Mouse (Mus musculus): ENCODE results near the gene Ltb. TPM values are rescaled to one million over a fixed set of nuclear protein-coding genes. Genes with fewer than 3 reads are reported as not detected.
"Not testable (repeated sequence)": the region's sequence is repeated elsewhere in the genome, so short reads cannot be mapped to it uniquely, and the experiment has no call there.

Ltb gene
- total RNA-seq, 2 experiments from 2014 or later, result 0.30 TPM; not detected in 1

- DNase-seq, result no peak
These were observed 31.2 kb downstream of the Ltb start for GRCm38 (mm10) chr17:35225456-35225855.

DNA sequence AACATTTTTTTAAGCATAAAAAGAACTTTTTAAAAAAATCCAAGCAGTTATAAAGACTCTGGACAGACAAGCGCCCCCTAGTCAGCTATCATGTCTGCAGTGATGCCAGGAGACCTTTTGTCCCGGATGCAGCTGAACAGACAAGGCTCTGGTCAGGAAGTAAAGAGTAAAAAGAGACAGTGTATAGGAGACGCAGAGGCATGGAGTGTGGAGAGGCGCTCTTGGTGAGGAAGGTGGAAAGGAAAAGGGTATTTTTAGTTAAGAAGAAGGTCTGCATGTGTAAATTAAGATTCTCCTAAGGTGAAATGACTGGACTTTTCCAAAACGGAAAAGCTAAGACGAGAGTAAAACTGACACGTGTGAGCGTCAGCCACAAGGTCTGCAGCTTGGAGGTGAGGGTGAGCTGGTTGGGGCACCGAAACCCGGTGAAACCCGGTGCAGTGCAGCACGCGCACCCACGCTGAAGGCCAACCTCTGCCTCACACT is 32.4 kb downstream of the Ltb start:
- DNase-seq, result no peak

- no peak for DNase-seq
These were observed 36.8 kb downstream of the Ltb start for GRCm38 (mm10) chr17:35231022-35231421.

DNA sequence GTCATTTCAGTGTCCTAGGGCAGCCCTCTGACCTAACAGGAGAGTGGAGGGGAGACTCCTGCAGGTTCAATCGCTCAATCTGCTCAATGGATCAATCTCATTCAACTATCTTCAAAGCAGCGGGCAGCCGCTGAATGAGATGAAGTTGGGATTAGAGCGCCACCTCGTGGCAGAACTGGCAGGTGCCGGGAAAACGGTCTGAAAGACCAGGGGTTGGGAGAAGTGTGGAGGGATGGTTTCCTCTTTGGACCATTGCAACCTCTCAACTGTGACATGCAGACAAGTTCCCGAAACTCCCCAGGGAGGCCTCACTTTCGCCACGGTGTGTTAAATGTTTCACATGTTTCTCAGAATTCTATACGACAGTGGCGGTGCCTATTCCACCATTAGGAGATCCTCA is 37.8 kb downstream of the Ltb start:
- peak; percentile 85 to 87 for DNase-seq

- no peak for DNase-seq
These were observed 38.4 kb downstream of the Ltb start for GRCm38 (mm10) chr17:35232659-35233058.

DNA sequence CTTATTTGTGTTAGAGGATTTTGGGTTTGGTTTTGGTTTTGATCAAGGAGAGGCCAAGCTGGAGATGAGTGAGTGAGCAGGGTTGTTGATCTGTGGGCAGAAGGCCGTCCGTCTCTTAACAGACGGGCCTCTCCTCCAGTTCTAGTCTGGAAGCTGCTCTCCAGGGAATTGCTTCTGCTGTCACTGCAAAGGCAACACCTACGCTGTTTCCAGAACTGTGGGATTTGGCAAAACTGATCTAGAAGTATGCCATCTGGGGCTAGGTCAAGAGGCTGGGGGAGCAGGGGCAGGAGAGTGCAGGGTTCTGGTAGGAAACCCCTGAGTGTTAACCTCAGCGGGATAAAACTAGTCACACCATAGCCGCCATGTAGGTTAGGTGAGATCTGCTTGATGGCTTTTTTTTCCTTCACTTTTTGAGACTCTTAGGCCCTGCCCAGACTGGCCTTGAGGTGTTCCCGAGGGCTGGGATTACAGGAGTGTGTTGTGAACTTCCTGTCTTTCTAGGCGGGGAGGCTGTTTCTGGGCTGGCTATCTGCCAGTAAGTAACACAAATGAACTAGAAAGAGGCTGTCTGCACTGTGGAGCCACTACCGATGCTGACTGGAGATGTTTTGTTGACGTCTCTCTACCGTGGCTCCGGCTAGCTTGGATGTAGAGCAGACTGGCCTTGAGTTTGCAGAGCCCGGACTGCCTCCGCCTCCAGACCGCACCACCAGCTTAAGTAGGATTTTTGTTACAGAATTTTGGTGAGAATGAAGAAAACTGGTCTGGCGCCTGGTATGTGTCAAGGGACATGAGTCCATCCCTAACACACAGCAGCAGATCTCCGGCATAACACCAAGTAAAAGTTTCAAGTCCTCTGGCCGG is 39.1 kb downstream of the Ltb start, which contains the start of gene Atp6v1g2:
TSS of gene Atp6v1g2 (plus strand) at position 547 of the 867 bp plus-strand sequence.
- DNase-seq, result no peak

DNA sequence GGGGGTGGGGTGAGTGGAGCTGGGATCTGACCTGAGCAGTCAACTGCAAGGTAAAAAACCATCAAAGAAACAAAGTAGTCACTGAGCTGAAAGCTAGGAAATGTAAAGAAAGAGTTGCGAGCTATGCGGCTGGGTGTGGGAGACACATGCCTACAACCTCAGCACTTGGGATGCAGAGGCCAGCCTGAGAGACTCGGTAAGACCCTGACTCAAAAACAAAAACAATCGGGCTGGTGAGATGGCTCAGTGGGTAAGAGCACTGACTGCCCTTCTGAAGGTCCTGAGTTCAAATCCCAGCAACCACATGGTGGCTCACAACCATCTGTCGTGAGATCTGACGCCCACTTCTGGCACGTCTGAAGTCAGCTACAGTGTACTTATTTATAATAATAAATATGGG is 39.9 kb downstream of the Ltb start:
- DNase-seq, result not testable (repeated sequence)

DNA sequence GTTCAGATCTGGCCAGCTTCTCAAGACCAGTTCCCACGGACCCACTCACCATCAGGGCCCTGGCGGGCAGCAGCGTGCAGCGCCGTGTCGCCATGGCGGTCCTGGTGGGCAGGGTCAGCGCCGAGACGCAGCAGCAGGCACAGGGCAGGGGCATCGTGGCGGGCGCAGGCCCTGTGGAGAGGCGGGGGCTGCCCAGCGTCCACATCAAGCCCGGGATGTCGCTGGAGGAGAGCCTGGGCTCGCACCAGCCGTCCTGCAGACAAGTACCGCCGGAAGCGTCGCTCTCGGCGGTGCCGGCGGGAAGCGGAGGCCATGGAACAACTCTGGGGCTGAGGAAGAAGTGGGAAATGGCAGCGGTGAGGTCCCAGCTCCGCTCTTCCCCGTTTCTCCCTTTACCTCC is 40.7 kb downstream of the Ltb start:
- no peak for DNase-seq

- peak; percentile 89 to 92 for DNase-seq
These were observed 41.6 kb downstream of the Ltb start, which contains the start of gene Nfkbil1 for GRCm38 (mm10) chr17:35235614-35236389. Gene Nfkbil1, minus strand, starts transcription at chr17:35235792.

DNA sequence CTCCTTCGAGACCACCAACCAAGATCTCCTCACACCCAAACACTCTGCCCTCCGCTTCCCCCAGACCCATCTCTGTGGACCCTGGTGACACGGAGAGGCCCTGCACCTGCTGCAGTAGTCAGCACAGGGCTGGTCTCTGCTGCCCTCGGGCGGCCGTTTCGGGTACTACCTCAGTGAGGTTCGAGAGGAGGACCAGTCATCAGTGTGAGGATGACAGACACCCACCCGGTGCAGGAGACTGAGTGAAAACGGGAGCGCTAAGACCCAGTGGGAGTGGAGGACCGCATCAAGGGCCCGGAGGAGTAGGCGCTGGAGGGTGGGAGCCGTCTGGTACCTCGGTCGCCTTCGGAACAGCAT is 42.1 kb downstream of the Ltb start:
- DNase-seq, result peak; percentile 99 to 100

- no peak for DNase-seq
These were observed 42.8 kb downstream of the Ltb start for GRCm38 (mm10) chr17:35236996-35237395.

GRCm38 (mm10) chr17:35237504-35237903 is 43.3 kb downstream of the Ltb start:
- DNase-seq, result no peak

DNA sequence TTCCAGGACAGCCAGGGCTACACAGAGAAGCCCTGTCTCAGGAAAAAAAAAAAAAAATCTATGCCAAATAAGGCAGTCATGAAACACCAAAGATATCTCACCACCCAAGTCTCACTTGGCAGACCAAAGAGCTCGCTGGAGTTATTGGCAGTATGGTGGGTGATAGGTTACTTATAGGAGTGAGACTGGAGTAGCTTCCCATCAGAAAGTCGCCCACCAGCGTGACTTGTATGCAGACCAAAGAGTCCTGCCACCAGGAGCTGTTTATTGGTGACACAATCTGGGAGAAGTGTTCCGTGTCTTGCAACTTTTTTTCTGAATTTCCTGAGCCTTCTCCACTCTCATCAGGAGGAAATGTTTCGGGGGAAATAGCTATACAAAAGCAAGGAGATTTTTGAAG is 45.5 kb downstream of the Ltb start:
- no peak for DNase-seq

DNA sequence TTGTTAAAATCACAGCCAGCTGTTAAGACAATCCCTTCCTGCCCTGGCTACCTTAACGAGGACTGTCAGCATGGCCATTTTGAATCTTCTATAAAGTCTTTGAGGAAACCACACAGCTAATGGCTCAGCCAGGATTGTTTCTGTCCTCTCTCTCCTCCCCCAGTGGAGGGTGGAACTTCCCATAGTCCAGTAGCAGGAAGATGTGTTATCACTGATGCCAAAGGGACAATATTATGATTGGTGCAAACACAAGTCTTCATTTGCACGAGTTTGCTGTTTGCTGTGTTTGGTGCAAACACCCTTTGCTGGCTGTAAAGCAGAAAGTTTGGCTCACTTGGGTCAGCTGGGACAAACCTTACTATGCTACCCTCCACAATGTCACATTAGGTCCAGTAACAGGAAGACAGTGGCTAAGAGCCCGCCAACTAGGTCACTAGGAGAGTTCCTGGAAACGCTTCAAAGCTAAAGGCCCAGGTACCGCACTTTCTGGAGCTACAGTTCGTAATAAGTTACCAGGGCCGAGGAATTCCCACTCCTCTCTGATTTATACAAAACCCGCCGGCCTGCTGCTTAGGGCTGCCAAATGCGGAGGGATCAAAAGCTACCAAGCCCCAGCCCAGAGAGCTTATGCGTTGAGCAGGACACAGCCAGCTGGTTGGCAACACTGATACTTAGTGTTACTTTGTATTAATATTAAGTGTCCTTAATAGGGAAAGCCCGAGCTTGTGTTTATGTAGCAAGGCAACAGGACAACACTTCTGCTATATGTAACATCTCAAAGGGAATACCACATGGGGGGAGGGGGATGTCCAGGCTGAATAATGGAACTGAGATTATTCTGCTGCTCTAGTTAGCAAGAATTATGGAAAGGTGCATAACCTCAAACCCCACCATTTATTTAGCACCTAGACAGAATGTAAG is 46.4 kb downstream of the Ltb start:
- DNase-seq, result no peak

GRCm38 (mm10) chr17:35241305-35242014 is 47.2 kb downstream of the Ltb start, which contains the start of gene Ddx39b:
Gene Ddx39b, plus strand, starts transcription at chr17:35241746.
- peak; percentile 97 for DNase-seq

DNA sequence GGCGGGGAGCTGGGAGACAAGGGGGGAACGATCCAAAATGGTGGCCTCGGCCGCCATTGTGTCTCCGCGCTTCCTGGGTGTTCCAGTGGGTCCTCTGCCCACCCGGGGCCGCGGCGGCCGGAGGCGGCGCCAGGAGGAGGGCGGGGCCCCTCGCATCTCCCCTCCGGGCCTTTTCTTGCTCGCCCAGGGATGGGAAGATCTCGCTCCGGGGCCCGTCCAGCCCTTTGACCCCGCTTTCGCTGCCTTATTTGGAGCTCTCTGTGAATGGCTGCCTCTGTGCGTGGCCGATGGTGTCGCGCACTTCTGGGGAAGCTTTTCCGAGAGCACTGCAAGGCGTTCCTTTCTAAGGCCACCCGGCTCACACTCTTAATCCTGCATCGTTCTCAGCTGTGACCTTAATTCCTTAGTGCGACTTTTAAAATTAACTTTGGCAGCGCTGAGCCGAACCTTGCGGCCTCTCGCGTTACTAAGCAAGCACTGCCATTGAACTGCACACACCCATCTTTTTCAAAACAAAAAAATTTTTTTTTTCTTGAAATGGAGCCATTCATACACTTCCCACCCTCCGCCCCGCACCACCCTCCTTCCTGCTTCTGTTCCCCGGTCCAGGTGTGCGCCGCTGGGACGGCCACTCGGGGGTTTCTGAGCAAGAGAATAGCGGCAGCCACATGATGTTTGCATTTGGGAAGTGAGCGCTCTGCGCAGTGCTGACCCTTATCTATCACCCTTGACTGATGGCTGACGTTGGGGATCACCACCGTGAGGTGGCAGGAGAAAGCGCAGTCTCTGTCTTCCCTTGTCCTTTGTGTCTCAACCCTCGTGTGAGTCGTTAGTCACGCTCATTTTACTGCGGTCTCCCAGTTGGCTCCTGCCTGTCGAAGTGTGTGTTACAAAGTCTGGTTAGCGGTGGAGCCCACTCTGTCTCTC is 48.0 kb downstream of the Ltb start:
- DNase-seq, result peak in 1 of 2 experiments; percentile 48

GRCm38 (mm10) chr17:35243086-35243485 is 48.8 kb downstream of the Ltb start:
- DNase-seq, result peak in 1 of 2 experiments; percentile 55

GRCm38 (mm10) chr17:35244999-35245398 is 50.8 kb downstream of the Ltb start:
- no peak for DNase-seq

All from layer of hippocampus, postnatal 36 days (tissue).